Mouse (Mus musculus) NIH3T3 (cell line): ENCODE data around the gene Csrnp2.
"Not testable (repeated sequence)": the region's sequence is repeated elsewhere in the genome, so short reads cannot be mapped to it uniquely, and the experiment has no call there.

Experiments used
- DNase-seq: peaks from one replicate; pipeline ENCODE4 v3.0.0-alpha.2; 2012; ENCODE audit warnings: low read depth

The Csrnp2 gene

GRCm38 (mm10) chr15:100495102-100495501, at the start of gene Csrnp2:
Csrnp2 (minus strand) TSS chr15:100495488.
- peak; percentile 98 for DNase-seq

GRCm38 (mm10) chr15:100543651-100544030, 48.4 kb upstream of the Csrnp2 start:
- not testable (repeated sequence) for DNase-seq

GRCm38 (mm10) chr15:100542876-100543650, 47.8 kb upstream of the Csrnp2 start:
- DNase-seq: not testable (repeated sequence)

GRCm38 (mm10) chr15:100541426-100541825, 46.1 kb upstream of the Csrnp2 start:
- no peak for DNase-seq

- DNase-seq: not testable (repeated sequence)
Observed at GRCm38 (mm10) chr15:100541001-100541400, 45.7 kb upstream of the Csrnp2 start.

- no peak for DNase-seq
Observed at GRCm38 (mm10) chr15:100539411-100539810, 44.1 kb upstream of the Csrnp2 start.

GRCm38 (mm10) chr15:100537913-100538312, 42.6 kb upstream of the Csrnp2 start:
- peak; percentile 79 for DNase-seq

- no peak for DNase-seq
Observed at GRCm38 (mm10) chr15:100527900-100528299, 32.6 kb upstream of the Csrnp2 start.

- no peak for DNase-seq
Observed at GRCm38 (mm10) chr15:100525405-100525804, 30.1 kb upstream of the Csrnp2 start.

GRCm38 (mm10) chr15:100520306-100520705, 25.0 kb upstream of the Csrnp2 start:
- DNase-seq: no peak

GRCm38 (mm10) chr15:100515121-100515520, 19.8 kb upstream of the Csrnp2 start:
- no peak for DNase-seq

- no peak for DNase-seq
Observed at GRCm38 (mm10) chr15:100513387-100513786, 18.1 kb upstream of the Csrnp2 start.

- DNase-seq: peak; percentile 52
Observed at GRCm38 (mm10) chr15:100510072-100510471, 14.8 kb upstream of the Csrnp2 start.

- DNase-seq: peak; percentile 51
Observed at GRCm38 (mm10) chr15:100508454-100509167, 13.3 kb upstream of the Csrnp2 start.

- not testable (repeated sequence) for DNase-seq
Observed at GRCm38 (mm10) chr15:100499506-100499905, 4.2 kb upstream of the Csrnp2 start.

GRCm38 (mm10) chr15:100494647-100495046, 641 bp downstream of the Csrnp2 start:
- peak; percentile 67 for DNase-seq

- no peak for DNase-seq
Observed at GRCm38 (mm10) chr15:100491966-100492365, 3.3 kb downstream of the Csrnp2 start.

GRCm38 (mm10) chr15:100489263-100489662, 6.0 kb downstream of the Csrnp2 start:
- no peak for DNase-seq

- not testable (repeated sequence) for DNase-seq
Observed at GRCm38 (mm10) chr15:100488297-100488696, 7.0 kb downstream of the Csrnp2 start.

GRCm38 (mm10) chr15:100487050-100487449, 8.2 kb downstream of the Csrnp2 start:
- DNase-seq: no peak

- DNase-seq: no peak
Observed at GRCm38 (mm10) chr15:100486450-100486849, 8.8 kb downstream of the Csrnp2 start.

- DNase-seq: peak; percentile 44
Observed at GRCm38 (mm10) chr15:100485576-100485975, 9.7 kb downstream of the Csrnp2 start.

- no peak for DNase-seq
Observed at GRCm38 (mm10) chr15:100478925-100479324, 16.4 kb downstream of the Csrnp2 start.
